Mouse (Mus musculus): ENCODE data around the gene Mfsd6. TPM values are rescaled to one million over a fixed set of nuclear protein-coding genes. Genes with fewer than 3 reads are reported as not detected.

The Mfsd6 gene
- polyA plus RNA-seq, 1 experiment from 2014 or later: 2.7 TPM

DNA sequence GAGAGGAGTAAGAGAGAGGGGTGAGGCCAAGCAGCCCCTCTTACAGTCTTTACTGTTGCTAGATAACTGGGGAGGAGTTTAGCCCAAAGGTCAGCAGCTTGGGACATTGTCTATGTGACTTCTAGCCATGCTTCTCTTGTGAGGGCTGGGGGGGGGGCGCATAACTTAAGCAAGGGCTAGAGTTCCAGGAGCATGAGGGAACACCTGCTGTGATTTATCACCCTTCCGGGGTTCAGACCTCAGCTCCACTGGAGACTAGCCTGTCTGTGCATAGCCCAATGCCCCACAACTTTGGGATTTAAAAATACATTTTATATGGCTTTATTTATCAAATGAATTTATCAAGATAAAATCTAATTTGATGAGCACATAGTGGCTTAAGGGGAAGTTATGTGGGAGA, 89.2 kb downstream of the Mfsd6 start:
- H3K4me2 ChIP-seq: no peak overlapping the region
- no peaks in the 10 kb centered on the region for H3K4me1 ChIP-seq (replicated peaks)
- H3K4me3 ChIP-seq: no peak overlapping the region
- no peak overlapping the region for H3K27ac ChIP-seq
- no peaks in the 10 kb centered on the region for H3K27me3 ChIP-seq
- ATAC-seq (replicated peaks; ENCODE audit: insufficient number of reproducible peaks, insufficient read depth, low FRiP score, low read depth): no peak
- peaks cover 7% of the 10 kb centered on the region for H3K36me3 ChIP-seq
- WGBS: 90% methylated on average over 2 of the region's 2 CpGs
- no peak overlapping the region for H3K9ac ChIP-seq
- no peaks in the 10 kb centered on the region for H3K9me3 ChIP-seq (replicated peaks)

DNA sequence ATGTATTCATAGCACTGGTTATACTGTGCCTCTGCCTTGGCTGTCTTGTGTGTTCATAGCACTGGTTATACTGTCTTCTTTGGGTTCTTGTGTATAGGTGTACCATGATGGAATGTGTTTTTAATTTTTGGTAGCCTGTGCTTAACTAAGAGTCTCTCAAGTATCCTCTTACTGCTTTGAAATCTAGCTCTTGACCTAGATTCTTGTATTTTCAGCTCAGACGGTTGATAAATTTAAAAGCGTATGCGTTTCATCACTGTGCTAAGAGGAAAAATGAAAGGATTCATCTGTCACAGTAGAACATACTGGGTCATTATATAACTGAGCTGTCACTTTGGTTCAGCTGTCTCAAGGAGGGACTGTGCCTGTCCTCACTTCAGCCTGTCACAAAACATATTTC, 91.3 kb downstream of the Mfsd6 start:
- Histone ChIP-seq H3K4me1 (replicated peaks) (peaks cover 7% of the 10 kb centered on the region; the same call in 1 of the 2 replicates), H3K4me3 (no peak overlapping the region), H3K9ac (no peak overlapping the region), H3K36me3 (peaks cover 7% of the 10 kb centered on the region), H3K4me2 (no peak overlapping the region), H3K27ac (no peak overlapping the region), H3K9me3 (replicated peaks) (no peaks in the 10 kb centered on the region), H3K27me3 (no peaks in the 10 kb centered on the region)
- ATAC-seq (replicated peaks; ENCODE audit: insufficient number of reproducible peaks, insufficient read depth, low FRiP score, low read depth): no peak
- 84% methylated on average over 3 of the region's 3 CpGs for WGBS

DNA sequence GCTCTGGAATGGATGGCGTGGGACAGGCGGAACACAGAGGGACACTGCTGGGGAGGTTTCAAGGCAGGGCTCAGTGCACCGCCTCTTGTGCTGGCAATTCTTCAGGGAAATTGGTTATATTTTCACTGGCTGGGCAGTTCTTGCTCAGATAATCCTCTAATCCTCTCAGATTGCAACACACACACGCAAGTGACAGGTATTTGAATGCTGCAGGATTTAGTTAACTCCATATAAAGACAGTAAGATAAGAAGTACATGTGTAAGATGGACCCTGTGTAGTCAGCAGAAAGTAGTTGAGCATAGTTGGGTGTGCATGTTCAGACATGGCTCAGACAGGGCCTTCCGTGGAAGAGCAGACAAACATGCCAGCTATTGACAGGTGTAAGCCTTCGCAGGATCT, 93.0 kb downstream of the Mfsd6 start:
- Histone ChIP-seq H3K9me3 (replicated peaks) (no peaks in the 10 kb centered on the region), H3K27me3 (no peaks in the 10 kb centered on the region), H3K36me3 (peaks cover 7% of the 10 kb centered on the region), H3K9ac (no peak overlapping the region), H3K4me3 (no peak overlapping the region), H3K27ac (no peak overlapping the region), H3K4me1 (replicated peaks) (peaks cover 7% of the 10 kb centered on the region), H3K4me2 (no peak overlapping the region)
- ATAC-seq (replicated peaks; ENCODE audit: insufficient number of reproducible peaks, insufficient read depth, low FRiP score, low read depth): no peak
- WGBS: 83% methylated on average over 6 of the region's 6 CpGs

DNA sequence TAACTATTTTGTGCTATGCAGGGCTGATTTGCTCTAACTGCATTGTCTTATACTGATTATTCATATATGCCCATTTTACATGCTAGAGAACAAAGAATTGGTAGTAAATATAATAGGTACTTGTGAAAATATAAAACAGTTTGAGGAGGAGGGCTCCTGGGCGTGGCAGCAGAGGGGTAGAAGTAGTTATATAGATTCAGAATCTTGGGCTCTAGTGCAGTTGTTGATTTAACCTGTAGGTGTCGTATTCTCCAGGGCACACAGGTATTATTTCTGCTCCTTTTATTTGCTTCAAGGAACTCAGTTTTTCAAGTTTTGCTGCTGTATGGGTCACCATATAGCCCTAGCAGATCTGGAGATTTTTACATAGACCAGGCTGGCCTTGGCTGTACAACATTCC, 95.7 kb downstream of the Mfsd6 start:
- ATAC-seq (replicated peaks; ENCODE audit: insufficient number of reproducible peaks, insufficient read depth, low FRiP score, low read depth): no peak
- 79% methylated on average over 2 of the region's 2 CpGs for WGBS
- Histone ChIP-seq H3K4me1 (replicated peaks) (peaks cover 7% of the 10 kb centered on the region), H3K4me2 (peak overlapping the region; percentile 60), H3K9ac (no peak overlapping the region), H3K36me3 (no peaks in the 10 kb centered on the region; the same call in 1 of the 2 replicates), H3K27me3 (no peaks in the 10 kb centered on the region), H3K9me3 (replicated peaks) (no peaks in the 10 kb centered on the region), H3K27ac (no peak overlapping the region), H3K4me3 (peak overlapping the region; percentile 70)

DNA sequence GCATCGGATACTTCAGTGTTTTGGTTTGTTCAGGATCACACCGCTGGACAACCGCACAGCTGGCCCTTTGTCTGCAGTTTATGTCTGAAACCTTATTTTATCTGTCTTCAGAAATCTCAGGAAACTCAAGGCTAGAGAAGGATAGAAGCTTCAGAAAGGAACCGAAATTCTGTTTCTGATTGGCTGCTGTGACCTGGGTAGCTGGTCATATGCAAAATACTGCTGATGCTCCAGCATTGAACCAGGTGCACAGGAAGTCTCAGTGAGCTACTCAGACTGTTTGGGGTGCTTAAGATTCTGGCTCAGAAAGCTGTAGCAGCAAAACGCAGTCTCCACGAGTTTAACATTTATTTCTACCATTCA, 96.3 kb downstream of the Mfsd6 start:
- H3K9ac ChIP-seq: peak overlapping the region; percentile 67
- H3K36me3 ChIP-seq: no peaks in the 10 kb centered on the region
- peak overlapping the region; percentile 76 for H3K27ac ChIP-seq
- no peaks in the 10 kb centered on the region for H3K27me3 ChIP-seq
- WGBS: 3% methylated on average over 6 of the region's 6 CpGs
- peak; percentile 54; the same call in 1 of the 2 replicates for ATAC-seq (replicated peaks; ENCODE audit: insufficient number of reproducible peaks, insufficient read depth, low FRiP score, low read depth)
- no peaks in the 10 kb centered on the region for H3K9me3 ChIP-seq (replicated peaks)
- peak overlapping the region; percentile 60 for H3K4me2 ChIP-seq
- H3K4me1 ChIP-seq (replicated peaks): peaks cover 7% of the 10 kb centered on the region
- H3K4me3 ChIP-seq: peak overlapping the region; percentile 70

DNA sequence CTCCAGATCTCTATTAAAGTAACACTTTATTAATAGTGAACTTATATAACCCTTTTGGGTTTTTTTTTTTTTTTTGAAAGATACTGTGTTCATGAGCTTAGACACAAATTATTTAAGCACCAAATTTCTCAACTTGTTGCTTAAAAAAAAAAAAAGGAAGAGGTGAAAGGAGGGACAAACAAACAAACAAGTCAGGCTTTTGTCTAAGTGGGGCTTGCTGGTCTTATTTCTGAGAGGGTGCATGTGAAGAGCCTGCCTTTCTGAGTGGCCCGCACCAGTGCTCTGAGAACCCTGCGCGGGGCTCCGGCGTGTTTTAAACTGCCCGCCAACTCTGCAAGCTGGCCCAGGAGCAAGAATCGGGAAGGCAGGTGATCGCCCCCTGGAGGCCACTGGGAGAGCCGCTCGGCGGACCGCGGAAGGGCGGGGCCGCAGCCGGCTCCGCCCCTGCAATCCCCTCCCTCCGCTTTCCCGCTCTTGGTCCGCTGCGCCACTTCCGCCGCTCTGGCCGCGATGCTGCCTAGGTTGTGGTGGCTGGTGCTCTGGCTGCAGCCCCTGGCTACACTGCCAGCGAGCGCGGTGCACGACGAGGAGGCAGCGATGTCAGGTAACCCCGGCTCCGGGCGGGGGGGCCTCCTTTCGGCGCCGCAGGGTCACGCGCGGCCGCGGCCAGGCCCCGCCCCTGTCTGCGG, 96.9 kb downstream of the Mfsd6 start, which contains the start of gene Nemp2:
TSS of gene Nemp2 (plus strand) at position 456 of the 689 bp plus-strand sequence.
- Histone ChIP-seq H3K27me3 (no peaks in the 10 kb centered on the region), H3K4me2 (peak within 1 kb of the TSS; percentile 60), H3K9ac (peak within 1 kb of the TSS; percentile 67), H3K36me3 (no peaks in the 10 kb centered on the region), H3K27ac (peak within 1 kb of the TSS; percentile 76), H3K4me3 (peak within 1 kb of the TSS; percentile 70), H3K9me3 (replicated peaks) (no peaks in the 10 kb centered on the region), H3K4me1 (replicated peaks) (peaks cover 7% of the 10 kb centered on the region)
- peak; percentile 89 for ATAC-seq (replicated peaks; ENCODE audit: insufficient number of reproducible peaks, insufficient read depth, low FRiP score, low read depth)
- under 1% methylated on average over 44 of the region's 44 CpGs for WGBS

DNA sequence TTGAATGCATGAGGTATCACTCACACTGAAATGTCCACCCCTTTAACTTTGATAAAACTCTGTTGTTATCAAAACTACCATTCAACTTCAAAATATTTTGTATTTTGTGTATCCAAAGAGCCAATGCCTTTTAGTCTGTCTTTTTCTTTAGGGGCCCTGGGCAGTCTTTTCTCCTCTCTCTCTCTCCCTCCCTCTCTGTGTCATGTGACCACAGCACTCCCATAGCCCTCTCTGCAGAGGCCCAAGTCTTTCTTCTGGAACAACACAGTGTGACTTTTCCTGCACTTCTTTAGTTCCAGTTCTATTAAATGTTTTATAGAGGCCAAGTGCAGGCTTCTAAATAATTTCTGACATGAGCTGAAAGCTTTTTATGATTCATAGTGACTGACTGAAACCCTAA, 106.8 kb downstream of the Mfsd6 start:
- no peak for ATAC-seq (replicated peaks; ENCODE audit: insufficient number of reproducible peaks, insufficient read depth, low FRiP score, low read depth)
- Histone ChIP-seq H3K4me2 (no peak overlapping the region), H3K36me3 (no peaks in the 10 kb centered on the region), H3K4me3 (no peak overlapping the region), H3K9ac (no peak overlapping the region), H3K27ac (no peak overlapping the region), H3K27me3 (no peaks in the 10 kb centered on the region), H3K9me3 (replicated peaks) (no peaks in the 10 kb centered on the region), H3K4me1 (replicated peaks) (no peaks in the 10 kb centered on the region)

DNA sequence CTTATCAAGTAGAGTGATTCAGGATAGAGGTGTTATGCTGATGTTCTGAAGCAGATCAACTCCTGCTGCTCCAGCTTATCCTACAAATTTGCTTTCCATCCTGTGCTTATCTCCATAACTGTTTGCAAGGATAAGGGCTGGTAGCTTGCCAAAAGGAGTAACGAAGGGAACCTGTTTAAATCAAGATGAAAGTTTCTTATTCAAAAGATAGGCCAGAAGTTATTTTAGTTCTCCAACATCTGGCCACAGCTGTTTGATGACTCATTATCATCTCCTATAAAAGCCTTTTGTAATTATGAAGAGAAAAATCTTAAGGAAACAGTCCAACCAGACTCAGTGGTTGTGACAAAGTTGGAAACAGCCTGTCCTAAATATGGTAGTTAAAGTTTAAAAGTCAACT, 109.0 kb downstream of the Mfsd6 start:
- Histone ChIP-seq H3K36me3 (no peaks in the 10 kb centered on the region), H3K9ac (no peak overlapping the region), H3K4me1 (replicated peaks) (no peaks in the 10 kb centered on the region), H3K27me3 (no peaks in the 10 kb centered on the region), H3K9me3 (replicated peaks) (no peaks in the 10 kb centered on the region), H3K4me3 (no peak overlapping the region), H3K27ac (no peak overlapping the region), H3K4me2 (no peak overlapping the region)
- no peak for ATAC-seq (replicated peaks; ENCODE audit: insufficient number of reproducible peaks, insufficient read depth, low FRiP score, low read depth)
- 37% methylated on average over 1 of the region's 1 CpGs for WGBS

DNA sequence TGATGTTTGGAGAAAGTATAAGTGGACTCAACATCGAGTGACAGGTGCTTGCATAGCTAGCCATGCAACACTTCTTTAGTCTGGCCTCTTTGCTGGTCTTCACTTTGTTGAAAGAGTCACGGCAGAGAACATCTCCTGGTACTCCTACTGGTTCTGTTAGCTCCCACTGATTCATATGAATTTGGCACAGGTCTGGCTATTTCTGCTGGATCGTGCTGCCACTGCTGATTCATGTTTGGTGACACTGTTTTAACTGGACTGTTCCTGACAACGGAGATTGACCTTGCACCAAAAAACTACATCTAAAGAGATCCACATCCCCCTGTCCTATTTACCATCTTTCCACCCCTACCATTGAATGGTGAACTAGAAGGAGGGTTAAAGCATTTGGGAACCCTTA, 118.8 kb downstream of the Mfsd6 start:
- WGBS: 89% methylated on average over 4 of the region's 4 CpGs
- no peaks in the 10 kb centered on the region; the same call in 1 of the 2 replicates for H3K9me3 ChIP-seq (replicated peaks)
- no peak overlapping the region for H3K9ac ChIP-seq
- H3K27ac ChIP-seq: no peak overlapping the region
- no peaks in the 10 kb centered on the region for H3K4me1 ChIP-seq (replicated peaks)
- no peaks in the 10 kb centered on the region for H3K27me3 ChIP-seq
- no peaks in the 10 kb centered on the region for H3K36me3 ChIP-seq
- no peak overlapping the region for H3K4me3 ChIP-seq
- ATAC-seq (replicated peaks; ENCODE audit: insufficient number of reproducible peaks, insufficient read depth, low FRiP score, low read depth): no peak
- H3K4me2 ChIP-seq: no peak overlapping the region

DNA sequence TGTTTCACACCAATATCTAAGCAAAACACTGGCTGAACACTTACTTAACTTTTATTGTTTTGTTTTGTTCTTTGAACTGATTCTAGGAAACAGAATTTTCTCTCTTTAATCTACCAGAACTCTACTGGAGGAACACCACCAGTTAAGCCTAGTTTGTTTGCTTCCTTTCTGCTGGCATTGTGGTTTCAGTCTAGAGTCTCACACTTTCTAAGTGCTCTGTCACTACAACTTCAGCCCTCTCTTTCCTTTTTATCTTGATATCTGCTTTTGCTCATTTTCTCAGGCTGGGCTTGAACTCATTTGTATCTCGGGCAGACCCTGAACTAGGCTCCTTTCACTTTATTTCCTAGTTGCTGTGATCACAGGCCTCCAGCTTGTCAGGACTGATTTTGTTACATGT, 119.6 kb downstream of the Mfsd6 start:
- H3K27me3 ChIP-seq: no peaks in the 10 kb centered on the region
- H3K4me3 ChIP-seq: no peak overlapping the region
- no peak overlapping the region for H3K27ac ChIP-seq
- no peak overlapping the region for H3K4me2 ChIP-seq
- WGBS: 55% methylated on average over 1 of the region's 1 CpGs
- no peaks in the 10 kb centered on the region; the same call in 1 of the 2 replicates for H3K9me3 ChIP-seq (replicated peaks)
- ATAC-seq (replicated peaks; ENCODE audit: insufficient number of reproducible peaks, insufficient read depth, low FRiP score, low read depth): no peak
- no peak overlapping the region for H3K9ac ChIP-seq
- H3K36me3 ChIP-seq: no peaks in the 10 kb centered on the region
- H3K4me1 ChIP-seq (replicated peaks): no peaks in the 10 kb centered on the region
